Mouse (Mus musculus) bone marrow macrophage, adult 2 months (primary cell): ENCODE measurements at regions not wholly inside any gene's neighbourhood (a gene's known extent, or its start where the extent isn't known, plus 50 kb on each side); places are given as distances from the start of the nearest gene placed in this dataset.

Experiments used
- CTCF ChIP-seq: IDR thresholded peaks from 2 replicates; pipeline ENCODE4 v1.5.1; 2012; ENCODE audit warnings: low read depth, mild to moderate bottlenecking, low read length, moderate library complexity
- POLR2A ChIP-seq: IDR thresholded peaks from 2 replicates; pipeline ENCODE4 v1.6.1; 2012; ENCODE audit warnings: mild to moderate bottlenecking, low read depth, low read length, borderline replicate concordance

- TF ChIP-seq CTCF (no peak), POLR2A (no peak)
These were observed 76.2 kb upstream of the Abca1 start for GRCm38 (mm10) chr4:53235870-53236269.
